Comparison of ENCODE assay signal across 8 mouse cellular contexts in genomic region chr13:89334494-89334893, GRCm38 (mm10).
DNase-seq lines count a peak whose midpoint lies in the region; ATAC-seq and TF ChIP-seq lines count a peak whose summit lies in the region.
"Had no signal": no experiment of that assay in that cellular context is flagged by ENCODE, and none has a peak within 500 bp of the region (broad histone marks: within the 10 kb centered on the region; RNA-seq: fewer than 3 reads in every experiment).

No protein-coding gene starts in this region.

- no peaks in the 10 kb centered on the region for H3K36me3 ChIP-seq in liver, embryonic 11.5 days (ENCODE audit: control insufficient read depth, insufficient read depth, low read length)
- H3K36me3 ChIP-seq in forebrain, embryonic 14.5 days (ENCODE audit: control insufficient read depth, insufficient read depth, low read length) = no peaks in the 10 kb centered on the region
- no peaks in the 10 kb centered on the region for H3K36me3 ChIP-seq in midbrain, embryonic 14.5 days (ENCODE audit: control insufficient read depth, insufficient read depth, low read length)

- H3K27me3 ChIP-seq in liver, embryonic 11.5 days (replicated peaks; ENCODE audit: control insufficient read depth, insufficient read depth, low read length) = no peaks in the 10 kb centered on the region
- no peaks in the 10 kb centered on the region for H3K27me3 ChIP-seq in forebrain, embryonic 14.5 days (replicated peaks; ENCODE audit: control insufficient read depth, insufficient read depth, low read length)
- no peaks in the 10 kb centered on the region for H3K27me3 ChIP-seq in midbrain, embryonic 14.5 days (ENCODE audit: control insufficient read depth, insufficient read depth, low read length)

- no peak overlapping the region for H3K9ac ChIP-seq in liver, embryonic 11.5 days (ENCODE audit: low read depth, low read length)
- H3K9ac ChIP-seq in forebrain, embryonic 14.5 days (ENCODE audit: low read length) = no peak overlapping the region
- no peak overlapping the region for H3K9ac ChIP-seq in midbrain, embryonic 14.5 days (replicated peaks; ENCODE audit: low read length)

- H3K4me2 ChIP-seq in liver, embryonic 11.5 days = no peak overlapping the region
- no peak overlapping the region for H3K4me2 ChIP-seq in forebrain, embryonic 14.5 days (ENCODE audit: low read length)
- H3K4me2 ChIP-seq in midbrain, embryonic 14.5 days (ENCODE audit: low read length) = no peak overlapping the region

- 75% methylated on average over 1 of the region's 1 CpGs for WGBS in liver, embryonic 11.5 days
- 41% methylated on average over 1 of the region's 1 CpGs for WGBS in forebrain, embryonic 14.5 days
- 42% methylated on average over 1 of the region's 1 CpGs for WGBS in midbrain, embryonic 14.5 days

- H3K27ac ChIP-seq in liver, embryonic 11.5 days (ENCODE audit: low read depth, low read length) = no peak overlapping the region
- H3K27ac ChIP-seq in forebrain, embryonic 14.5 days (ENCODE audit: low read depth, low read length) = no peak overlapping the region
- H3K27ac ChIP-seq in midbrain, embryonic 14.5 days (replicated peaks; ENCODE audit: low read depth, low read length) = no peak overlapping the region

- H3K4me3 ChIP-seq in liver, embryonic 11.5 days (ENCODE audit: low read depth, low read length) = no peak overlapping the region
- no peak overlapping the region for H3K4me3 ChIP-seq in forebrain, embryonic 14.5 days (ENCODE audit: low read depth, low read length)
- no peak overlapping the region for H3K4me3 ChIP-seq in midbrain, embryonic 14.5 days (replicated peaks; ENCODE audit: low read depth, low read length)
- H3K4me3 ChIP-seq: erythroblast, embryonic 14.5 days had no signal

- no peak for ATAC-seq in liver, embryonic 11.5 days (replicated peaks; ENCODE audit: low FRiP score)
- no peak for ATAC-seq in forebrain, embryonic 14.5 days
- ATAC-seq in midbrain, embryonic 14.5 days (ENCODE audit: low FRiP score, low TSS enrichment) = no peak; the same call in 1 of the 2 replicates

- H3K9me3 ChIP-seq in liver, embryonic 11.5 days (ENCODE audit: control insufficient read depth, low read length) = no peaks in the 10 kb centered on the region
- no peaks in the 10 kb centered on the region for H3K9me3 ChIP-seq in forebrain, embryonic 14.5 days (replicated peaks; ENCODE audit: control insufficient read depth, low read length)
- H3K9me3 ChIP-seq in midbrain, embryonic 14.5 days (ENCODE audit: control insufficient read depth, low read length) = no peaks in the 10 kb centered on the region

- H3K4me1 ChIP-seq in liver, embryonic 11.5 days (replicated peaks; ENCODE audit: control insufficient read depth, insufficient read depth, low read length) = no peaks in the 10 kb centered on the region
- peaks cover 5% of the 10 kb centered on the region; the same call in 1 of the 2 replicates for H3K4me1 ChIP-seq in forebrain, embryonic 14.5 days (ENCODE audit: control insufficient read depth, insufficient read depth, low read length)
- no peaks in the 10 kb centered on the region for H3K4me1 ChIP-seq in midbrain, embryonic 14.5 days (ENCODE audit: control insufficient read depth, insufficient read depth, low read length)

- DNase-seq in liver = peak; percentile 4
- no peak for DNase-seq in liver, embryonic 11.5 days (ENCODE audit: low spot score)
- DNase-seq in brain, embryonic 14.5 days (ENCODE audit: low read depth) = peak; percentile 69
- peak; percentile 51 for DNase-seq in forebrain, embryonic 14.5 days (ENCODE audit: low spot score)
- peak; percentile 66 for DNase-seq in midbrain, embryonic 14.5 days
- no peak for DNase-seq in thymus, postnatal 14 days
- DNase-seq in right cerebral cortex, postnatal 36 days (ENCODE audit: low spot score in 2 of 2) = no peak

- TF ChIP-seq POLR2A in brain, embryonic 14.5 days (IDR thresholded peaks at IDR 0.05; ENCODE audit: borderline replicate concordance, extremely low read depth, insufficient read depth, insufficient read length, poor library complexity, severe bottlenecking) = no peak

- peak; percentile 49; the same call in 1 of the 2 replicates for TF ChIP-seq CTCF in brain, embryonic 14.5 days (IDR thresholded peaks at IDR 0.05; ENCODE audit: borderline replicate concordance, extremely low read depth, insufficient read depth, insufficient read length)

Comparison
In these comparisons a context has a peak if more than half of its experiments do, and no peak if none do; other contexts are left out.
1. DNase-seq: peak in liver (single experiment), brain, embryonic 14.5 days (single experiment), forebrain, embryonic 14.5 days (single experiment) and midbrain, embryonic 14.5 days (single experiment); none in liver, embryonic 11.5 days (single experiment), thymus, postnatal 14 days (single experiment) and right cerebral cortex, postnatal 36 days (0 of 2).